Mouse (Mus musculus): Measurements from ENCODE around the gene Stox2. TPM values are rescaled to one million over a fixed set of nuclear protein-coding genes. Genes with fewer than 3 reads are reported as not detected.

Gene Stox2
- total and polyA plus RNA-seq, 3 experiments: under 0.01 TPM; not detected in 2

GRCm38 (mm10) chr8:47173823-47174222, 272.3 kb downstream of the Stox2 start:
- no peaks in the 10 kb centered on the region for H3K4me1 ChIP-seq (ENCODE audit: control insufficient read depth in 1 of 2, insufficient read depth in 2 of 2, low read length in 2 of 2)
- H3K27me3 ChIP-seq (ENCODE audit: control insufficient read depth in 1 of 2, insufficient read depth in 2 of 2, low read length in 2 of 2): no peaks in the 10 kb centered on the region
- TF ChIP-seq ZC3H11A (IDR thresholded peaks at IDR 0.05; ENCODE audit: low read depth, low read length): no peak
- no peak for TF ChIP-seq MAX (IDR thresholded peaks at IDR 0.05; ENCODE audit: low read length)
- H3K27ac ChIP-seq (ENCODE audit: control insufficient read depth, low read depth, low read length): no peak overlapping the region
- H3K4me3 ChIP-seq (ENCODE audit: control insufficient read depth in 1 of 2, insufficient read depth in 1 of 2, low read depth in 2 of 2, low read length in 2 of 2): no peak overlapping the region
- no peak overlapping the region for H3K9ac ChIP-seq (ENCODE audit: control insufficient read depth, low read depth, low read length, poor library complexity, severe bottlenecking)
- no peaks in the 10 kb centered on the region for H3K79me2 ChIP-seq (ENCODE audit: control insufficient read depth, insufficient read depth, low read length, poor library complexity)
- H3K36me3 ChIP-seq (ENCODE audit: control insufficient read depth in 1 of 2, insufficient read depth in 2 of 2, low read length in 2 of 2): no peaks in the 10 kb centered on the region
- DNase-seq (ENCODE audit: low read depth, low spot score): no peak
- H3K9me3 ChIP-seq (replicated peaks; ENCODE audit: insufficient read depth, low read length): no peaks in the 10 kb centered on the region

GRCm38 (mm10) chr8:47172848-47173247, 273.3 kb downstream of the Stox2 start:
- TF ChIP-seq MXI1 (IDR thresholded peaks at IDR 0.05; ENCODE audit: low read depth, low read length): no peak
- no peak for TF ChIP-seq MAX (IDR thresholded peaks at IDR 0.05; ENCODE audit: low read length)
- no peak for TF ChIP-seq SMC3 (IDR thresholded peaks at IDR 0.05; ENCODE audit: low read depth, low read length)
- no peak for TF ChIP-seq NRF1 (IDR thresholded peaks at IDR 0.05; ENCODE audit: insufficient read depth, low read depth, low read length, poor library complexity, severe bottlenecking)
- no peak for TF ChIP-seq JUND (IDR thresholded peaks at IDR 0.05; ENCODE audit: low read depth, low read length)
- no peak for TF ChIP-seq HCFC1 (IDR thresholded peaks at IDR 0.05; ENCODE audit: low read depth, low read length)
- TF ChIP-seq TBP (IDR thresholded peaks at IDR 0.05; ENCODE audit: low read depth, low read length): no peak
- DNase-seq (ENCODE audit: low read depth, low spot score): no peak

GRCm38 (mm10) chr8:47160688-47161087, 285.5 kb downstream of the Stox2 start:
- H3K79me2 ChIP-seq (ENCODE audit: control insufficient read depth, insufficient read depth, low read length, poor library complexity): no peaks in the 10 kb centered on the region
- DNase-seq (ENCODE audit: low read depth, low spot score): no peak
- no peaks in the 10 kb centered on the region for H3K9me3 ChIP-seq (replicated peaks; ENCODE audit: insufficient read depth, low read length)
- H3K27me3 ChIP-seq (ENCODE audit: control insufficient read depth in 1 of 2, insufficient read depth in 2 of 2, low read length in 2 of 2): no peaks in the 10 kb centered on the region
- no peaks in the 10 kb centered on the region for H3K4me1 ChIP-seq (ENCODE audit: control insufficient read depth in 1 of 2, insufficient read depth in 2 of 2, low read length in 2 of 2)
- no peak overlapping the region for H3K27ac ChIP-seq (ENCODE audit: control insufficient read depth, low read depth, low read length)
- no peak overlapping the region for H3K9ac ChIP-seq (ENCODE audit: control insufficient read depth, low read depth, low read length, poor library complexity, severe bottlenecking)
- H3K36me3 ChIP-seq (ENCODE audit: control insufficient read depth in 1 of 2, insufficient read depth in 2 of 2, low read length in 2 of 2): no peaks in the 10 kb centered on the region
- TF ChIP-seq RAD21 (IDR thresholded peaks at IDR 0.05; ENCODE audit: low read depth, low read length): no peak
- no peak for TF ChIP-seq POLR2AphosphoS2 (IDR thresholded peaks at IDR 0.05; ENCODE audit: low read length)
- TF ChIP-seq RCOR1 (IDR thresholded peaks at IDR 0.05; ENCODE audit: low read depth, low read length): no peak
- TF ChIP-seq USF1 (IDR thresholded peaks at IDR 0.05; ENCODE audit: low read depth, low read length): no peak
- no peak for TF ChIP-seq UBTF (IDR thresholded peaks at IDR 0.05; ENCODE audit: borderline replicate concordance, insufficient read depth, low read depth, low read length)
- no peak for TF ChIP-seq SIN3A (IDR thresholded peaks at IDR 0.05; ENCODE audit: low read length)
- no peak for TF ChIP-seq ELF1 (IDR thresholded peaks at IDR 0.05; ENCODE audit: low read depth, low read length)
- TF ChIP-seq MAZ (IDR thresholded peaks at IDR 0.05; ENCODE audit: low read depth, low read length): no peak
- no peak for TF ChIP-seq BHLHE40 (IDR thresholded peaks at IDR 0.05; ENCODE audit: borderline replicate concordance, low read depth, low read length)
- no peak for TF ChIP-seq E2F4 (IDR thresholded peaks at IDR 0.05; ENCODE audit: borderline replicate concordance, low read depth, low read length)
- no peak for TF ChIP-seq CHD1 (IDR thresholded peaks at IDR 0.05; ENCODE audit: low read depth, low read length)
- TF ChIP-seq TAL1 (IDR thresholded peaks at IDR 0.05; ENCODE audit: low read length): no peak
- no peak for TF ChIP-seq TBP (IDR thresholded peaks at IDR 0.05; ENCODE audit: low read depth, low read length)
- TF ChIP-seq TCF12 (IDR thresholded peaks at IDR 0.05; ENCODE audit: low read depth, low read length): no peak
- TF ChIP-seq MAX (IDR thresholded peaks at IDR 0.05; ENCODE audit: low read length): no peak
- TF ChIP-seq USF2 (IDR thresholded peaks at IDR 0.05; ENCODE audit: borderline replicate concordance in 1 of 2, insufficient read depth in 1 of 2, low read depth in 1 of 2, low read length in 2 of 2): no peak
- TF ChIP-seq POLR2AphosphoS5 (IDR thresholded peaks at IDR 0.05; ENCODE audit: borderline replicate concordance, low read depth, low read length): no peak
- TF ChIP-seq ETS1 (IDR thresholded peaks at IDR 0.05; ENCODE audit: low read depth, low read length): no peak
- no peak overlapping the region for H3K4me3 ChIP-seq (ENCODE audit: control insufficient read depth in 1 of 2, insufficient read depth in 1 of 2, low read depth in 2 of 2, low read length in 2 of 2)

More at GRCm38 (mm10) chr8:47172848-47173247, 273.3 kb downstream of the Stox2 start:
- Histone ChIP-seq H3K4me3 (ENCODE audit: control insufficient read depth in 1 of 2, insufficient read depth in 1 of 2, low read depth in 2 of 2, low read length in 2 of 2) (no peak overlapping the region), H3K79me2 (ENCODE audit: control insufficient read depth, insufficient read depth, low read length, poor library complexity) (no peaks in the 10 kb centered on the region), H3K36me3 (ENCODE audit: control insufficient read depth in 1 of 2, insufficient read depth in 2 of 2, low read length in 2 of 2) (no peaks in the 10 kb centered on the region), H3K4me1 (ENCODE audit: control insufficient read depth in 1 of 2, insufficient read depth in 2 of 2, low read length in 2 of 2) (no peaks in the 10 kb centered on the region), H3K27ac (ENCODE audit: control insufficient read depth, low read depth, low read length) (no peak overlapping the region), H3K27me3 (ENCODE audit: control insufficient read depth in 1 of 2, insufficient read depth in 2 of 2, low read length in 2 of 2) (no peaks in the 10 kb centered on the region), H3K9ac (ENCODE audit: control insufficient read depth, low read depth, low read length, poor library complexity, severe bottlenecking) (no peak overlapping the region), H3K9me3 (replicated peaks; ENCODE audit: insufficient read depth, low read length) (no peaks in the 10 kb centered on the region)

All from MEL (cell line).